Mouse (Mus musculus): Measurements from ENCODE around the gene Olfr1176. TPM values are rescaled to one million over a fixed set of nuclear protein-coding genes. Genes with fewer than 3 reads are reported as not detected.

The Olfr1176 gene
- not detected in 2 replicates for polyA plus RNA-seq (2015; fragmentation: Nextera tagmentation; extraction: Ambion mirVana)

DNA sequence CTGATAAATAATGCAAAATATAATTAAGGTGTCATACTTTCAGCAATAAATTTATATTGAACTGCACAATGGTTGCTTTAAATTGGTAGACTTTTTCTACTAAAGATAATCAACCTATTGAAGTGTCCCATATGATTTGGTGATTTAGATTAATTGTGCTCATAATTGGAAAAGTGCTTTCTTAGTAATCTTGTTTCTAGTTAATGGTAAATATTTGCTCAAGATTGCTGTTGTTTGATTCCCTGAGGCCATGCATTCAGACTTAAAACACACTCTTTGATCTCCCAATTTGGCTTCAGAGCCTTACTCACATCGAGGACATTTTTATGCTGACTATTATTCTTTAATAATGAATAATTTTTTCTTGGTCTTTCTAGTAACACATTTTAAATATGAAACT is at the start of gene Olfr1176:
Olfr1176 (plus strand) TSS at position 301 of the 400 bp plus-strand sequence.
- H3K27ac ChIP-seq (replicated peaks): no peak within 1 kb of the TSS
- H3K4me1 ChIP-seq: no peaks in the 10 kb centered on the region
- WGBS: 69% methylated on average over 1 of the region's 1 CpGs
- H3K9ac ChIP-seq (replicated peaks): no peak within 1 kb of the TSS
- no peak for ATAC-seq (ENCODE audit: low FRiP score)
- H3K4me3 ChIP-seq (replicated peaks): no peak within 1 kb of the TSS
- no peak within 1 kb of the TSS for H3K4me2 ChIP-seq
- H3K27me3 ChIP-seq (replicated peaks): no peaks in the 10 kb centered on the region
- no peaks in the 10 kb centered on the region for H3K36me3 ChIP-seq
- H3K9me3 ChIP-seq (replicated peaks): no peaks in the 10 kb centered on the region

DNA sequence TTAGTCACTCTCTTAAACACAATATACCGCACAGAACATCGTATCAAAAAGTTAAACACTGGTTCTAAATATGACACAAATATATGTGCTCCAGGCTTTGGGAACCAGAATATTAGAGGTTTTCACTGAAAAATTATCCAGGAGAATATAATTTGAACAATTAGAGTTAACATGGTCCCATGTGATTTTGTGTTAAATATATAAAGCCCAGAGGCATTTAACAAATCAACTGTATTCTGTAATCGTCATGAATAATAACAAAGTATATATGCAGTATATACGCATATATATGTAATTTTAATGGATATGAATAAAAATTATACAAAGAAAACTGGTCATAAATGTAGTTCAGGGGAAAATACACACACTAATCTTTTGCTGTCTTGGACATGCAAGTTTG is 21.5 kb upstream of the Olfr1176 start, which contains the start of gene Olfr1174-ps:
Olfr1174-ps (minus strand) TSS at position 101 of the 400 bp plus-strand sequence.
- no peak within 1 kb of the TSS for H3K4me2 ChIP-seq
- no peak within 1 kb of the TSS for H3K27ac ChIP-seq (replicated peaks)
- H3K4me3 ChIP-seq (replicated peaks): no peak within 1 kb of the TSS
- H3K9me3 ChIP-seq (replicated peaks): no peaks in the 10 kb centered on the region
- 89% methylated on average over 4 of the region's 4 CpGs for WGBS
- no peaks in the 10 kb centered on the region for H3K36me3 ChIP-seq
- ATAC-seq (ENCODE audit: low FRiP score): no peak
- H3K27me3 ChIP-seq (replicated peaks): no peaks in the 10 kb centered on the region
- H3K9ac ChIP-seq (replicated peaks): no peak within 1 kb of the TSS
- H3K4me1 ChIP-seq: no peaks in the 10 kb centered on the region

DNA sequence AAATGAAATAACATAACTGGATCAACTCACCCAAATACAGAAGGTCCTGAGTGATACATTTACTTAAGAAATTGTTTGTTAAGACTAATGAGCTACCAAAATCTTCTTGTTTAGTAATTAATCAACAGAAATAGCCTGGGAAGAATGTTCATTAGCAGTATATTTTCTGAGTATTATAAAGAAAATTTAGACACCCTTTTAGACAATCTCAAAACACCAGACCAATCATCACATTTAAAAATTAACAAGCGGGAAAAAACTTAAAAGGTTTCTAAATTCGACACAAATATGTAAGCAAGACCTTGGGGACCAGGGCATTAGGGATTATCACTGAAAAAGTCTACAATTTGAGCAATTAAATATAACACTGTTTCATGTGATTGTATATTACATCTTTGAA is 9.4 kb upstream of the Olfr1176 start, which contains the start of gene Olfr1175-ps:
Olfr1175-ps (minus strand) TSS at position 101 of the 400 bp plus-strand sequence.
- Histone ChIP-seq H3K27me3 (replicated peaks) (no peaks in the 10 kb centered on the region), H3K9ac (replicated peaks) (no peak within 1 kb of the TSS), H3K9me3 (replicated peaks) (no peaks in the 10 kb centered on the region), H3K4me3 (replicated peaks) (no peak within 1 kb of the TSS), H3K4me2 (no peak within 1 kb of the TSS), H3K4me1 (no peaks in the 10 kb centered on the region), H3K27ac (replicated peaks) (no peak within 1 kb of the TSS), H3K36me3 (no peaks in the 10 kb centered on the region)
- ATAC-seq (ENCODE audit: low FRiP score): no peak
- WGBS: 89% methylated on average over 2 of the region's 2 CpGs

DNA sequence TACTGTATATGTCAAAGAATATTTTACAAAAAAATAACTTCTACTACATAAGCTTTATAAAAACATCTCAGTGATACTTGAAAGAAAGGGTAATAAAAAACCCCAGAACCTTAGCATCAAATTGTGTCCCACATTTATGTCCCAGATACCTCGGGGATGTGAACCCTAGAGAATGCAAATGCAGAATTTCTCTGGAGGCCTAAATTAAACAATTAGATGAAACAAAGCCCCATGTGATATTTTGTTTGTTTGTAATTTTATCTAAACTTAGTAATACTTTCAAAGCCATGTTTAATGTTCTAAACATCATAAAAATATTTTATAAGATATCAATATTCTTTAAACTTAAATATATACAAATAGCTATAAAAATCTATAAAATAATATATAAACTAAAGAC is 9.9 kb downstream of the Olfr1176 start, which contains the start of gene Olfr1177-ps:
Olfr1177-ps (minus strand) TSS at position 101 of the 400 bp plus-strand sequence.
- Histone ChIP-seq H3K9me3 (replicated peaks) (no peaks in the 10 kb centered on the region), H3K4me1 (no peaks in the 10 kb centered on the region), H3K4me2 (no peak within 1 kb of the TSS), H3K27ac (replicated peaks) (no peak within 1 kb of the TSS), H3K36me3 (no peaks in the 10 kb centered on the region), H3K4me3 (replicated peaks) (no peak within 1 kb of the TSS), H3K27me3 (replicated peaks) (no peaks in the 10 kb centered on the region), H3K9ac (replicated peaks) (no peak within 1 kb of the TSS)
- 88% methylated on average over 1 of the region's 1 CpGs for WGBS
- no peak for ATAC-seq (ENCODE audit: low FRiP score)

DNA sequence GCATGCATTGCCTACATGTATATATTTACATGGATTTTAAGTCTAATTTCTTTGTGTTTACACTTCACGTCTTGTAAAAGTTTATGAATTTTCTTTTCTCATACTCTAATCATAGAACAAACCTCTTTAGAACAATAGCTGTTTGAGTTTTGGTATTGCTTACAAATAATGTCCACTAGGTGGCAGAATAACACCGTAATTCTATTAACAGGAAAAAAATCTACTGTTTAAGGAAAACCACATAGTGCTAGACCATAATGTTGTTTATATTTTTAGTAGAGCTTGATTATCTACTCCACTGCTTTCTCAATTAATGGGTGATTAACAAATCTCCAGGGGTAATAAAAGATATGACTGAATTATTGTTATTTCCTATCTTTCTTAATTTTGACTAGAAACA is 19.8 kb downstream of the Olfr1176 start:
- no peaks in the 10 kb centered on the region for H3K9me3 ChIP-seq (replicated peaks)
- WGBS: 3% methylated on average over 2 of the region's 2 CpGs
- no peaks in the 10 kb centered on the region for H3K4me1 ChIP-seq
- H3K4me2 ChIP-seq: no peak overlapping the region
- H3K27ac ChIP-seq (replicated peaks): no peak overlapping the region
- H3K4me3 ChIP-seq (replicated peaks): no peak overlapping the region
- H3K27me3 ChIP-seq (replicated peaks): no peaks in the 10 kb centered on the region
- no peaks in the 10 kb centered on the region for H3K36me3 ChIP-seq
- H3K9ac ChIP-seq (replicated peaks): no peak overlapping the region
- peak; percentile 77; the same call in 1 of the 2 replicates for ATAC-seq (ENCODE audit: low FRiP score)

DNA sequence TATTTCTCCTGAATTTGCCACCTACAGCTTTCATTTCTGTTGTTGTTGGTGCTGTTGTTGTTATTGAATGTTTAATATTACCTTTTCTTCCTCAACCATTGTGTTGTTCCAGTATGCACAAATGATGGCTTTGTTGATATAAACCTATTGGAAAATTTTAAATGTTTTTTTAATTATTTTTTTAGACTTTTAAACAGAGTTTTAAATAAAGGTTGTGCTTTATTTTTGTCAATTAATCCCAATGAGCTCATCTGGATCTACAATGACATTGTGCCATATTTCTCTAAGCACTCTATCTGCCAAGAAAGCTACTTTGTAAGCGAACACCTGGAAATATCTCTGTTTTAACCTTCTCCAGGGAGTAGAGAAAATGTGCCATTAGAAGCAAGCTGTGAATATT is 50.2 kb downstream of the Olfr1176 start, which contains the start of gene Olfr1178:
Olfr1178 (plus strand) TSS at position 301 of the 400 bp plus-strand sequence.
- 63% methylated on average over 1 of the region's 1 CpGs for WGBS
- no peak within 1 kb of the TSS for H3K27ac ChIP-seq (replicated peaks)
- H3K9me3 ChIP-seq (replicated peaks): no peaks in the 10 kb centered on the region
- H3K4me1 ChIP-seq: no peaks in the 10 kb centered on the region
- H3K36me3 ChIP-seq: no peaks in the 10 kb centered on the region
- no peak within 1 kb of the TSS for H3K4me3 ChIP-seq (replicated peaks)
- H3K27me3 ChIP-seq (replicated peaks): no peaks in the 10 kb centered on the region
- ATAC-seq (ENCODE audit: low FRiP score): no peak
- H3K9ac ChIP-seq (replicated peaks): no peak within 1 kb of the TSS
- no peak within 1 kb of the TSS for H3K4me2 ChIP-seq

Other genes with a start within 250 kb of the Olfr1176 start
- not detected in 2 replicates for gene Olfr1164, start 242.8 kb upstream of the Olfr1176 start, polyA plus RNA-seq (2015; fragmentation: Nextera tagmentation; extraction: Ambion mirVana)
- not detected in 2 replicates for gene Olfr1166, start 208.4 kb upstream of the Olfr1176 start, polyA plus RNA-seq (2015; fragmentation: Nextera tagmentation; extraction: Ambion mirVana)
- not detected in 2 replicates for gene Olfr1167, start 181.5 kb upstream of the Olfr1176 start, polyA plus RNA-seq (2015; fragmentation: Nextera tagmentation; extraction: Ambion mirVana)
- not detected in 2 replicates for gene Olfr1168, start 154.8 kb upstream of the Olfr1176 start, polyA plus RNA-seq (2015; fragmentation: Nextera tagmentation; extraction: Ambion mirVana)
- not detected in 2 replicates for gene Olfr1170, start 108.4 kb upstream of the Olfr1176 start, polyA plus RNA-seq (2015; fragmentation: Nextera tagmentation; extraction: Ambion mirVana)
- gene Olfr1173, start 56.8 kb upstream of the Olfr1176 start, polyA plus RNA-seq (2015; fragmentation: Nextera tagmentation; extraction: Ambion mirVana): not detected in 2 replicates
- not detected in 2 replicates for gene Olfr1174-ps, start 21.6 kb upstream of the Olfr1176 start, polyA plus RNA-seq (2015; fragmentation: Nextera tagmentation; extraction: Ambion mirVana)
- gene Olfr1175-ps, start 9.5 kb upstream of the Olfr1176 start, polyA plus RNA-seq (2015; fragmentation: Nextera tagmentation; extraction: Ambion mirVana): not detected in 2 replicates
- not detected in 2 replicates for gene Olfr1177-ps, start 9.8 kb downstream of the Olfr1176 start, polyA plus RNA-seq (2015; fragmentation: Nextera tagmentation; extraction: Ambion mirVana)
- not detected in 2 replicates for gene Olfr1178, start 50.3 kb downstream of the Olfr1176 start, polyA plus RNA-seq (2015; fragmentation: Nextera tagmentation; extraction: Ambion mirVana)
- not detected in 2 replicates for gene Olfr1179, start 69.7 kb downstream of the Olfr1176 start, polyA plus RNA-seq (2015; fragmentation: Nextera tagmentation; extraction: Ambion mirVana)
- not detected in 2 replicates for gene Olfr1180, start 82.4 kb downstream of the Olfr1176 start, polyA plus RNA-seq (2015; fragmentation: Nextera tagmentation; extraction: Ambion mirVana)
- not detected in 2 replicates for gene Olfr1181, start 89.5 kb downstream of the Olfr1176 start, polyA plus RNA-seq (2015; fragmentation: Nextera tagmentation; extraction: Ambion mirVana)
- not detected in 2 replicates for gene Gm13757, start 112.4 kb downstream of the Olfr1176 start, polyA plus RNA-seq (2015; fragmentation: Nextera tagmentation; extraction: Ambion mirVana)
- gene Olfr1183, start 118.1 kb downstream of the Olfr1176 start, polyA plus RNA-seq (2015; fragmentation: Nextera tagmentation; extraction: Ambion mirVana): not detected in 2 replicates
- gene Olfr1184, start 146.9 kb downstream of the Olfr1176 start, polyA plus RNA-seq (2015; fragmentation: Nextera tagmentation; extraction: Ambion mirVana): not detected in 2 replicates
- gene Olfr1185-ps1, start 156.6 kb downstream of the Olfr1176 start, polyA plus RNA-seq (2015; fragmentation: Nextera tagmentation; extraction: Ambion mirVana): not detected in 2 replicates
- gene Olfr1186, start 181.8 kb downstream of the Olfr1176 start, polyA plus RNA-seq (2015; fragmentation: Nextera tagmentation; extraction: Ambion mirVana): not detected in 2 replicates
- not detected in 2 replicates for gene Olfr1188, start 220.2 kb downstream of the Olfr1176 start, polyA plus RNA-seq (2015; fragmentation: Nextera tagmentation; extraction: Ambion mirVana)
- not detected in 2 replicates for gene Olfr1189, start 249.7 kb downstream of the Olfr1176 start, polyA plus RNA-seq (2015; fragmentation: Nextera tagmentation; extraction: Ambion mirVana)